9 mouse cellular contexts compared by ENCODE assay signal in the genomic region with DNA sequence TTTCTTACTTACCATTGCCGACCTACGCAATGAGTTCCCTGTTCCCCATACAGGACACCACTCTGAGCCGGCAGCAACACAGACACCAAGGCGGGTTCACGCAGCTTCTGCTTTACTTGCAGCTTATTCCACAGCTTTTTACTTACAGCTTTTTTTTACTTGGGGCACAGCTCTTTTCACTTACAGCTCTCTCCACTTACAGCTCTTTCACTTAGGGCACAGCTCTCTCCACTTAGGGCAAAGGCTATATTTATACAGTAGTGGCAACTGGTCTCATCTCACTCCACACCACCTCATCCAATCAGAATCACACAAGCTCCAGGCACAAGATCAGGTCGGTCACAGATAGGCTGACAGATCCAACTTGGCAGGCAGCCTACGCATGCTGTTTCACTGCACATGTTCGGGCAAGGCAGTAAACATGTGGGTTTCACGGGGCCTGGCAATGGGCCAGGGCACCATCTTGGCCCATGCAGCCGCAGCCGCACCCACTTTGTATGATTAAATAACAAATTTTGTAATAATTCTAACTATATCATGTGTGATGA.
DNase-seq lines count a peak whose midpoint lies in the region; ATAC-seq lines count a peak whose summit lies in the region.
"Had no signal": no experiment of that assay in that cellular context is flagged by ENCODE, and none has a peak within 500 bp of the region (broad histone marks: within the 10 kb centered on the region; RNA-seq: fewer than 3 reads in every experiment).

No protein-coding gene starts in this region.

- 84% methylated on average over 11 of the region's 11 CpGs for WGBS in midbrain, embryonic 14.5 days

- H3K4me3 ChIP-seq in midbrain, embryonic 14.5 days (replicated peaks; ENCODE audit: low read depth, low read length) = no peak overlapping the region
- H3K4me3 ChIP-seq: hindbrain, embryonic 15.5 days had no signal

- no peak overlapping the region for H3K27ac ChIP-seq in midbrain, embryonic 14.5 days (replicated peaks; ENCODE audit: low read depth, low read length)
- H3K27ac ChIP-seq: hindbrain, embryonic 15.5 days had no signal

- peak; percentile 48 for DNase-seq in CD4-positive, CD25-positive, alpha-beta regulatory T cell, adult 2 months (ENCODE audit: low read depth, low spot score)
- peak; percentile 12 to 17 for DNase-seq in layer of hippocampus, adult 8-10 months (ENCODE audit: low spot score in 2 of 2)
- no peak for DNase-seq in layer of hippocampus, postnatal 25 days (ENCODE audit: extremely low spot score in 1 of 2, low spot score in 1 of 2)
- peak; percentile 88 for DNase-seq in MEL-GATA-1-ER (ENCODE audit: extremely low read depth, low read depth)
- peak; percentile 5 to 9 for DNase-seq in layer of hippocampus, postnatal 36 days
- DNase-seq in ovary, postnatal 36 days (ENCODE audit: low spot score) = no peak
- DNase-seq in midbrain, embryonic 14.5 days = no peak

- no peak overlapping the region for H3K4me2 ChIP-seq in midbrain, embryonic 14.5 days (ENCODE audit: low read length)
- H3K4me2 ChIP-seq: hindbrain, embryonic 15.5 days had no signal

- no peak overlapping the region for H3K9ac ChIP-seq in midbrain, embryonic 14.5 days (replicated peaks; ENCODE audit: low read length)
- H3K9ac ChIP-seq: hindbrain, embryonic 15.5 days had no signal

- ATAC-seq in CD4-positive, CD25-positive, alpha-beta regulatory T cell, adult 4 months = no peak
- no peak for ATAC-seq in midbrain, embryonic 14.5 days (ENCODE audit: low FRiP score, low TSS enrichment)

- H3K36me3 ChIP-seq in midbrain, embryonic 14.5 days (ENCODE audit: control insufficient read depth, insufficient read depth, low read length) = no peaks in the 10 kb centered on the region
- H3K36me3 ChIP-seq: hindbrain, embryonic 15.5 days had no signal

- H3K27me3 ChIP-seq in midbrain, embryonic 14.5 days (ENCODE audit: control insufficient read depth, insufficient read depth, low read length) = no peaks in the 10 kb centered on the region
- H3K27me3 ChIP-seq: hindbrain, embryonic 15.5 days had no signal

- no peaks in the 10 kb centered on the region for H3K4me1 ChIP-seq in midbrain, embryonic 14.5 days (ENCODE audit: control insufficient read depth, insufficient read depth, low read length)
- H3K4me1 ChIP-seq: hindbrain, embryonic 15.5 days had no signal

- H3K9me3 ChIP-seq in midbrain, embryonic 14.5 days (ENCODE audit: control insufficient read depth, low read length) = no peaks in the 10 kb centered on the region
- H3K9me3 ChIP-seq: hindbrain, embryonic 15.5 days had no signal

Comparison
In these comparisons a context has a peak if more than half of its experiments do, and no peak if none do; other contexts are left out.
1. DNase-seq: peak in CD4-positive, CD25-positive, alpha-beta regulatory T cell, adult 2 months (single experiment), layer of hippocampus, adult 8-10 months (2 of 2), MEL-GATA-1-ER (single experiment) and layer of hippocampus, postnatal 36 days (2 of 2); none in layer of hippocampus, postnatal 25 days (0 of 2), ovary, postnatal 36 days (single experiment) and midbrain, embryonic 14.5 days (single experiment).